Mouse (Mus musculus) heart, adult 2 months (tissue): ENCODE measurements around the gene Sptbn4.

Experiments used
- CTCF ChIP-seq: fragments of 200-600 bp; IDR thresholded peaks from 2 replicates; pipeline ENCODE4 v1.8.1; 2022; ENCODE audit warnings: antibody characterized with exemption, mild to moderate bottlenecking, moderate library complexity
- EP300 ChIP-seq: fragments of 200-500 bp; IDR thresholded peaks from 2 replicates; pipeline ENCODE4 v1.6.1; 2011; ENCODE audit warnings: low read depth, low read length, control low read depth; ENCODE audit not compliant: insufficient read depth
- POLR2A ChIP-seq: fragments of 200-500 bp; IDR thresholded peaks from 2 replicates; pipeline ENCODE4 v1.6.1; 2011; ENCODE audit warnings: mild to moderate bottlenecking, low read depth, low read length, control low read depth; ENCODE audit not compliant: insufficient read depth

GRCm38 (mm10) chr7:27359162-27359561, 88.3 kb downstream of the Sptbn4 start:
- no peak for TF ChIP-seq CTCF
- no peak for TF ChIP-seq POLR2A
- TF ChIP-seq EP300: no peak
